Mouse (Mus musculus) erythroblast, adult 5-6 weeks (primary cell): ENCODE data around the gene Des. TPM values are rescaled to one million over a fixed set of nuclear protein-coding genes. Genes with fewer than 3 reads are reported as not detected.

Experiments used
- ATAC-seq: replicated peaks from 2 replicates; pipeline ENCODE4 v1.8.0; 2016; ENCODE audit warnings: moderate number of reproducible peaks, mild to moderate bottlenecking, moderate TSS enrichment, inconsistent platforms; ENCODE audit not compliant: poor library complexity, low FRiP score, severe bottlenecking
- total RNA-seq, 2 experiments: library from RNA; stranded (forward) in 1 of 2; stranded (reverse) in 1 of 2; fragments of 150-400 nt in 1 of 2; fragments of 200-764, 138-1000 nt in 1 of 2; gene quantifications; 2 replicates each; pipeline versions ENCODE4 v1.2.3 to v1.2.4; 2015 to 2017; ENCODE audit warnings: low replicate concordance in 2 of 2

Des gene
- total RNA-seq, 2 experiments from 2014 or later, result not detected

DNA sequence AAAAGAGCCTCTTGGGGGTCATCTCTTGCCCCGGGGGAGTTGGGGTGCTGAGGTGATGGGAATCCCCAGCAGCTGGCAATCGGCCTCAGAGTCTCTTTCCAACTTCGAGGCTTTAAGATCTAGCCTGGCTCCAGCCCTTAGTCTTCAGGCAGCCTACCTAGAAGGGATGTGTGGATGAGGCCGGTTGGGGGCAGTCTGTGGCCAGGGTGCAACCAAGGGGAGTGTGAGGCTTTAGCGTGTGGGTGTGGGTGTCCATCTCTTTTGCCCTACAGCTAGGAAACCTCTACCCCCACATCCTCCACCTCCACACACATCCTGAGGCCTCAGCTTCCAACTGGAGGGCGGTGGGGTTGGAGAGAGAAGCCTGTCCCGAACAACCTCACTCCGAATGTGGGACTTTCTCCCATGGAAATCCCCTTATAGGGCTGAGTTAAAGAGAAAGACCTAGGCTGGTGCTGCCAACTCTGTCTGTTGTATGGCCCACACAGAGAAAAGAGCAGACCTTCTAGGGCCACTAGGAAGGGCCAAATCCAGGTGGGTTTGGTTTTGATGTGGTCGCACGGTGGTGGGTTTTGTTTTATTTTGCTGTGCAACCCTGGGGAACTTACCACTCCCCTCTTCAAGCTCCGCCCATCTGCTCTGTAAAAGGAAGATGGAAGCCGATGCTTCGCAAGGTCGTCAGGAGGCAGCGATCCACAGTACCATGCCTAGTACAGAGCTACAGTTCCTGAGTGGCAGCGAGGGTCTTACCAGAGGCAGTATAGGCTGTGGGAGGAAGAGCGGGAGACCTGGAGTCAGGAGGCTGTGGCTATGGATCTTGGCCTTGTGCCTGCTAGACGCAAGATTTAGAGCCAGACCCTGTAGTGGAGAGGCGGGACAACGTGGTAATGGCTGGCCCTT is 14.8 kb upstream of the Des start:
- ATAC-seq, result no peak

DNA sequence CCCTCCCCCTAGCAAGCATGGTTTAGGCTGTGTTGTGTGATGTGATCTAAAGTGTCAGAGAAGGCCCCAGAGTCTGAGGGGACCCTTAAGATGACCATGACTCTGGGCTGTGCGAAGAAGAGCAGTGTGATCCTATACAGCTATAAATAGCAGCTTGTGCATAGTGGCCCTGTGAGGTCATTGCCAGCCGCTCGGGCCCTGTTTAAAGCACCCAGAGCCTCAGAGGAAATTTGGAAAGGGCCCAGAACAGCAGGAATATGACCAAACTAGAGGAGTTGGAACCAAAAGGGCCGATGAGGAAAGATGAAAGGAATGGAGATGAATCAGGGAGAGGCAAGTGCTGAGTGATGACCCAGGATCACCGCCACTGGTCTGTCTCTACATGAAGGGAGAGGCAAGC is 12.8 kb upstream of the Des start:
- no peak for ATAC-seq

DNA sequence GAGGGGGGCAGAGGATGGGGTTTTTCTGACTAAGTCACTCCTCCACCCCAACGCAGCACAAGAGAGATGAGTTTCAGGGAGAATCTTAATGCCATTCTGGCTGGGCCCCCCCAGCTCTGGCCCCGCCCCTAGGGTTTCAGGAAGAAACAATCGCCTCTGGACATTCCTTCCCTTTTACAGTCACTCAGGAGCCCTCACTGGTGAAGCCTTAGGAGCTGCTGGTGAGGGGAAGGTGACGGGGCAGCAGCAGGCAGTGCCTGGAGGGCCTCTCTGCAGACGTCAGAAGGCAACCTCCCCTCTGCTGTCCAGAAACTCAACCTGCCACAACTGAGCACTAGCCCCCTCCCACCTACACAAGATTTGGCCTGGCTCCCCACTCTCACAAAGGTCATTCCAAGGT is 10.9 kb upstream of the Des start:
- ATAC-seq, result no peak

GRCm38 (mm10) chr1:75357261-75357660 is 2.9 kb upstream of the Des start:
- ATAC-seq, result no peak

DNA sequence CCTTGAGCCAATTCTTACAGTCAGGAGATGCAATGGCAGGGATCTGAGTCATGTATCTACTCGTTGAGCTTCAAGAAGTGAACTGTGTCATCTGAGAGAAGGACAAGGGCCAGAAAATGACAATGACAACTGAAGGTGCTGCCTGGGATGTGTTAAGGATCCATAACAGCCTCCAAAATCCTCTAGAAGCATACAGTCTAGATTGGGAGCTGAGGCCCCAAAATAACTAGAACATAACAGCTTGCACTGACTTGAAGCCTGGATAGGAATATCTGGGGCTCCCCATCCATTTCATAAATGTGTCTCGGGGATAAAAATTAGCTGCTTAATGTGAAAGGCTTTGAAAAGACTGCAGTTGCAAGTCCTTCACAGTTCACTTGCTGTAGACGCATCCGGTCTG is 2.1 kb upstream of the Des start:
- ATAC-seq, result no peak

- ATAC-seq, result no peak
These were observed 783 bp upstream of the Des start for GRCm38 (mm10) chr1:75359346-75359745.

- no peak for ATAC-seq
These were observed 994 bp downstream of the Des start for GRCm38 (mm10) chr1:75361123-75361522.

GRCm38 (mm10) chr1:75361750-75362149 is 1.6 kb downstream of the Des start:
- ATAC-seq, result no peak

GRCm38 (mm10) chr1:75363868-75364267 is 3.7 kb downstream of the Des start:
- no peak for ATAC-seq

DNA sequence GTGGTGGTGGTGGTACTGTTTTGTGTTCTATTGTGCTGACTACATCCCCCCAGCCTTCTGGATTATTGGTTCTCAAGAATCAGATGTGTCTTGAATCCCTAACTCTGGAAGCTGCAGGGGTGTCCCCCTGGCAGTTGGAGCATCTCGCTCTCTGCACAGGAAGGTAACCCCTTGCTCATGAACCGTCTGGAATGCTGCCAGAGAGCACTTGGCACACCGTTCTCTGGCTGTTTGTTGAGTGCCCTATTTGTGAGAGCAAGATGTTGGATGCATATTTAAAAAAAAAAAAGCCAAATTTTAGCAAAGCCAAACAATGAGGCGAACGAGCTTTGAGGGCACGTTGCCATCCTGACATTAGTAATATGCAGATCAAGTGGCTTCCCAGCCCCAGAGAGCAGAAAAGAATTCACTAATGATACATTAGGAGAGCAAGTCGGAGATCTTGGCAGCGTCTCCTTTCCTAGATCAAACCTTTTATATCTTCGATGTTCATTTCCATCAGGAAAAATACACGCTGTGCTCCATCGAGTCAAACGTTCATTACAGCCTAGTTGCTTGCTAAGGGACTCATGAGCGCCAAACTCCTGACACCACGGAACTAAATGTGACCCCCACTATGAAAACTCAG is 5.5 kb downstream of the Des start:
- ATAC-seq, result no peak

DNA sequence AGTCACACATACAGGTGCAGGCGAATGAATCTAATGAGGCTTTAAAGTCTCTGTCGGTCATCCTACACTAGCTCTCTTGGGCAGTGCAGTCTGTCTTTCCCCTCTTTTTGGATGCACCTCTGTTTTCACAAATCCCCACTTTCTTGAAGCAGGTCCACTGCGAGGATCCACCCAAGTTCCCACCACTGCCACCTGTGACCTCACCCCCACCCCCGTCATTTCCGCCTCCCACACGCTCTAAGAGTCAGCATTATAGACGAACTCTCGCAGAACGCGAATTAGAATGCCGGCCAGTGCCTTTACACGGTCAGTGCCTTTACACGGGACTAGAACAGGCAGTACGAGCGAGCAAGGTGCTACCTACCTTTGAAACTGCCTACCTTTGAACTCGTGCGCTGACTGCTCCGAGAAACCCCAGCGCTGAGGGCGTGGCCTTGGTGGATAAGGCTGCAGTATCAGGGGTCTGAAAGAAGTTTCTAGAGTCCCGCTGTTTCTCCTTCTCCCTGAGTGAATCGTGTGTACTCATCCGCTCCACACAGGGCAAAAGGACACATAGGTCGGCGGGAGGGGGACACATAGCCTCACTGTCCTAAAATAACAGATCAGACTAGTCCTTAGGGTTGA is 9.3 kb downstream of the Des start:
- no peak for ATAC-seq

GRCm38 (mm10) chr1:75369984-75370660 is 10.0 kb downstream of the Des start:
- no peak for ATAC-seq

DNA sequence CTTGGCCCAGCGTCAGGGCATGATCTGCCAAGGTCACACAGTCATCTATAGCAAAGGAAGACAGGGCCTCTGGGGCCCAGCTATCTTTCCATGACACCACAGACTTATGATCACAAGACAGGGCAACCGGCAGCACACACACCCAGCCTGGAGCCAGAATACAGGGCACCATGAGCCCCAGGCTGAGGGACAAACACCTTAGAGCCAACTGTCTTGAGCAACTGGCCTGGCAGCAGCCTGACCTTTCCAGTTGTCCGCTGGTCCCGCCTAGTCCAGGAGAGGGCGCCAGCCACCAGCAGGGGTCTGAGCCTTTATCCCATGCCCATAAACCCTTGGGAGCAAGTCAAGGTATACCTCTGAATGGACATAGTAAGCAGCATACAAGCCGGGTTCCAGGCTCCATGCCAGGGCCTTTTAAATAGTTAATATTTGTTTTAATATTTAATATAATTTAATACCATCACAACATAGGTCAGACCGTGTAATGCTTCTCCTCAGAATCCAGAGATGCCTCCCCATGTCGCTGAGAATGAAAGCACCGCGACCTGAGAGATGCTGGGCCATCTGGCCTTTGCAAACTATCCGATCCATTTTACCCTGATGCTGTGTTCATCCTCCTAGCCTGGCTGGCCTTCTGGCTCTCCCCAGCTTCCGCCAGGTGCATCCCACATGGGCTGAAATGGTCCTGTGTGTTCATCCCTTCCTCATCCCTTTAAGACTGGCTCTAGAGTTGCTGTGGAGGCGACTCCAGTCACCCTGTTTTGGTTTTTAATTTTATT is 11.4 kb downstream of the Des start:
- no peak for ATAC-seq

DNA sequence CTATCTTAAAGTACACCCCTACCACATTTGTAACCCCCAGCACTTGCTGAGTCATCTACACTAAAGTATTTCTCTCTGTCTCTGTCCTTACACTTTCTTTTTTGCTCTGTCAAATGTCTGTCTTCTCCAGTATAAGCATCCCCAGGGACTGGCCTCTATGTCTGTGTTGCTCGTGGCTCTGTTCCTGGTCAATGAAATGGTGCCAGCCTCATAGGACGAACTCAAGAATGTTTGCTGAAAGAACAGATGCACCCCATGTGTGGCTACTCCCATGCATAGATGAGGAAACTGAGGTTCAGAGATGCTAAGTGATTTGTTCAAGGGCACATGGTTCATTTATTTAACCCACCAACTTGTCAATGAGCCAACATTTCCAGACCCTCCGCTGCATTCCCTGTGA is 12.3 kb downstream of the Des start:
- no peak for ATAC-seq

GRCm38 (mm10) chr1:75373276-75373675 is 13.1 kb downstream of the Des start:
- no peak for ATAC-seq

DNA sequence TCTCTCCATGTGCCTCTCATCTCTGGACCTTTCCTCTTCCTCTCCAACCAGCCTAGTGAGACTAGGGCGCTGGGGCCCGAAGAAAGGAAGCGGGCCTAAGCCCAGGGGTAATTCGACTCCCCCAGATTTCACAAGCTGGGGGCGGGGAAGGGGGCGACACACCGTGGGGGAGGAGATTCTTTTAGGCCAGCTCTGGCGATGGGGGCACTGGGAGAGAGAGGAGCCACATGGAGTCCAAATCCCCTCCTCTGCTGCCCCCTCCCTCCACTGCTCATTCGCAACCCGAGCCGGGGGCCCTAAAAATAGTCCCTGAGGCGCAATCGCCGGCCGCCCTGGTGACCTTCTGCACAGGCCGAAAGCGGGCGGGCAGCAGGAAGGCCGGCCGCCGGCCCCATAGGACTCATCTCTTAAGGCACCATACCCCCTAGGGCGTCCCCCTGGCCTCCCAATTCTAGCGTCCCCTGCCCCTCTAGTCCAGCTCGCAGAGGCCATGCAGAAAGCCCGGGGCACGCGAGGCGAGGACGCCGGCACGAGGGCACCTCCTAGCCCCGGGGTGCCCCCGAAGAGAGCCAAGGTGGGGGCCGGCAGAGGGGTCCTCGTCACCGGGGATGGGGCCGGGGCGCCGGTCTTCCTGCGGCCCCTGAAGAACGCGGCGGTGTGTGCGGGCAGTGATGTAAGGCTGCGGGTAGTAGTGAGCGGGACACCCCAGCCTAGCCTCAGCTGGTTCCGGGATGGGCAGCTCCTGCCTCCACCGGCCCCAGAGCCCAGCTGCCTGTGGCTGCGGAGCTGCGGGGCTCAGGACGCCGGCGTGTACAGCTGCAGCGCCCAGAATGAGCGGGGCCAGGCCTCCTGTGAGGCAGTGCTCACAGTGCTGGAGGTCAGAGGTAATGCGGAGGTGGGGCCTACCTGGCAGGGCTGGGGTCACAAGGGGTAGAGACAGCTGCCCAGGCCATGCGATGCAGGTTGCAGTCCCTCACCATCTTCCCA is 15.1 kb downstream of the Des start, which contains the start of gene Speg:
TSS of gene Speg (plus strand) at position 348 of the 987 bp plus-strand sequence.
- ATAC-seq, result no peak

DNA sequence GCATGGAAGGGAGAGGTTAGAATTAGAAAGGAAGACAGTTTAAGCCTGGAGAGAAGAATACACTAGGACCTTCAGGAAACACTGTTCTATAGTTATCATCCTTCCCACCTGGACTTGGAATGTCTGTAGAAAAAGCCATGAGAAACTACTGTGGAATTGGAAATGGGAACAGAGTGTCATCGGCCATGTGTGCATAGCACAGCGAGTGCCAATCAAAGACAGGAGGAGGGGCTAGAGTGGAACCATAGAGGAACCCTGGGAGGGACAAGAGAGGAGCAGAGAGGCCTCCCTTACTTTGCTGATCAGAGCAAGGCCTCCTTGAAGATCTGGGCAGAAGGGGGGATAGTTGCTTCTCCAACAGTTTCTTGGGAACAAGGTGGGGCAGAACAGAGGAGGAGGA is 19.1 kb downstream of the Des start:
- ATAC-seq, result no peak

DNA sequence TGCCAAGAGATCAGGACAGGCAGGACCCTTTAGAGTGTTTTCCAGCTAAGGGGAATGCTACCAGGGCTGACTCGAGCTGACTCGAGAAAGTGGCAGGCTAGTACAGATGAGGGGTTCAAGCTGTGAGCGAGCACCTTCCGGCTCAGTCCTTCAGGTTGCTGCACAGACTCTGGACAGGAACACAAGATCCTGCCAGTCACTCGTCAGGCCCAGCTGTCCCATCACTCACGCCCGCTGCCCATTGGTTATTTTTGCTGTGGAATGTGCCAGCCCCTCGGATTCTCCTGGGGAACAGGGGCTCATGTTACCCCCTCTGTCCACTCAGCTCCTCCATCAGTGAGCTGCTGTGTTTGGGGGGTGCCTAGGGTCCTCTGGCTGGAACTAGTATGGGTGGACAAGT is 19.8 kb downstream of the Des start:
- no peak for ATAC-seq
